Mouse (Mus musculus) limb, embryonic 14.5 days (tissue): ENCODE results near the gene Ykt6. TPM values are rescaled to one million over a fixed set of nuclear protein-coding genes. Genes with fewer than 3 reads are reported as not detected.
"Not testable (repeated sequence)": the region's sequence is repeated elsewhere in the genome, so short reads cannot be mapped to it uniquely, and the experiment has no call there.

Source experiments
- ATAC-seq: fragments of 200-750 bp; cut with Nextera tagmentation; 2 replicates; pipeline ENCODE4 v1.8.0; 2017; ENCODE audit warnings: low read depth, moderate number of reproducible peaks, moderate TSS enrichment; ENCODE audit not compliant: low FRiP score
- DNase-seq: peaks from one replicate; pipeline ENCODE4 v3.0.0-alpha.2; 2015; ENCODE audit warnings: low spot score
- H3K27ac ChIP-seq: fragments of 300-500 bp; sonication (generic); replicated peaks from 2 replicates; pipeline ENCODE4 v1.5.1; 2014; ENCODE audit warnings: low read depth, mild to moderate bottlenecking, low read length, moderate library complexity, mixed read lengths
- H3K27me3 ChIP-seq: fragments of 300-500 bp; sonication (generic); 2 replicates; pipeline ENCODE4 v1.6.1; 2014; ENCODE audit warnings: low read length, mixed read lengths; ENCODE audit not compliant: control insufficient read depth, insufficient read depth
- H3K36me3 ChIP-seq: fragments of 300-500 bp; sonication (generic); 2 replicates; pipeline ENCODE4 v1.6.1; 2014; ENCODE audit warnings: mild to moderate bottlenecking, low read length, moderate library complexity, mixed read lengths; ENCODE audit not compliant: control insufficient read depth, insufficient read depth
- H3K4me1 ChIP-seq: fragments of 300-500 bp; sonication (generic); 2 replicates; pipeline ENCODE4 v1.6.1; 2014; ENCODE audit warnings: antibody characterized with exemption, low read length, mixed read lengths; ENCODE audit not compliant: control insufficient read depth, insufficient read depth
- H3K4me2 ChIP-seq: fragments of 300-500 bp; sonication (generic); replicated peaks from 2 replicates; pipeline ENCODE4 v1.6.1; 2014; ENCODE audit warnings: low read depth, mild to moderate bottlenecking, low read length, moderate library complexity; ENCODE audit not compliant: severe bottlenecking
- H3K4me3 ChIP-seq: fragments of 300-500 bp; sonication (generic); replicated peaks from 2 replicates; pipeline ENCODE4 v1.5.1; 2014; ENCODE audit warnings: low read length
- H3K9ac ChIP-seq: fragments of 300-500 bp; sonication (generic); 2 replicates; pipeline ENCODE4 v1.6.1; 2014; ENCODE audit warnings: mild to moderate bottlenecking, low read depth, low read length, moderate library complexity; ENCODE audit not compliant: severe bottlenecking
- H3K9me3 ChIP-seq: fragments of 300-500 bp; sonication (generic); 2 replicates; pipeline ENCODE4 v1.6.1; 2016; ENCODE audit warnings: low read length; ENCODE audit not compliant: control insufficient read depth
- POLR2A ChIP-seq: fragments of 200-500 bp; IDR thresholded peaks from 2 replicates; pipeline ENCODE4 v1.8.0; 2012; ENCODE audit warnings: inconsistent platforms, mild to moderate bottlenecking, moderate library complexity, borderline replicate concordance; ENCODE audit not compliant: insufficient read depth, insufficient read length; ENCODE audit errors: extremely low read depth
- WGBS: fragments of 180-500 bp; shearing (Covaris S2); extraction: QIAGEN DNeasy Blood & Tissue Kit; methylation state at CpG from one replicate; pipeline ENCODE4 v1.1.7; 2014; 5-methylcytosine and 5-hydroxymethylcytosine counted together
- polyA plus RNA-seq, 2 experiments: library from polyadenylated mRNA; depleted of rRNA in 1 of 2; stranded (reverse) in 1 of 2; unstranded in 1 of 2; fragments of >200 nt; fragmentation: Nextera tagmentation in 1 of 2; extraction: Ambion mirVana in 1 of 2; gene quantifications; 2 replicates each; pipeline versions ENCODE4 v1.2.1 to v1.2.3; 2012 to 2014

The Ykt6 gene
- polyA plus RNA-seq, 2 experiments: 33.2 to 79.0 TPM

DNA sequence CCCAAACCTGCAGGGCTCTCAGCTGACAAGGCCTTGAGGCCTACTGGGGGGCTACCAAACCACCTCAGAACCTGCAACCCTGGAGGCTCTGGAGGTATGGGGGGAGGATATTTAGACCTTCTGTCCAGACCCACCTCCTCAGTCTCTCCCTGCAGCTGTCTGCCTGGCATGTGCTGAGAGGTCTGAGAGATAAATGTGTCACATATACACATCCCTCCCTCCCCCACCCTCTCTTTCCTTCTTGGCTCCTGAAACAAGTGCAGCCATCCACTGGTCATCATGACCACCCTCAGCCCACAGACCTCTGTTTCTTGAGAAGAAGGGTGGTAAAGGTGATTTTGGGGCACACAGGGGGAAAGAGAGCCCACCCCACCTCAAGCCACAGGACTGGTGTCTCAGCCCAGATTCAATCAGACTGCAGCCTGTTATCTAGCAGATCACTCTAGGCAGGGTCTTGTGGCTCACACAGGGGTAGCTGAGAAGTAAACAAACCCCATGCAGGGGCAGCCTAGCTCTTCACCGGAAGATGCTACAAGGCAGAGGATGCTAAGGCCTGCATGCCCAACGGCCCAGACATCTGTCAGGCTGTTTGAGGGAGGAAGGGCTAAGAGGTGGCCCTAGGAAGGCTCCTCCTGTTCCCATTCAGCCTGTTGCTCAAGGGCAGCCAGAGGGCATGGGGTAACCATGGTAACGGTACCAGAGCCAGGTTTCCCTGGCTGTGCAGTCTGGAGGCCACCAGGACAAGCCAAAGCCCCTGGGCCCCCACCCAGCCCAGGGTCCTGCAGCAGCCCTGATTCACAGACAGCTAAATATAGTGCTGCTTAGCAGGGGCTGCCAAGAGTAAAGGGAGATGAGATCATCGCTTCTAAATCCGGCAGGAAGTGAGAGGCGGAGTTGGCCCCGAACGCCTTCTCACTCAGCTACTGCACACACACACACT lies 44.6 kb downstream of the Ykt6 start:
- H3K27ac ChIP-seq: peak overlapping the region; percentile 70
- no peak for TF ChIP-seq POLR2A
- H3K9me3 ChIP-seq: no peaks in the 10 kb centered on the region
- H3K27me3 ChIP-seq: peaks cover 4% of the 10 kb centered on the region
- H3K9ac ChIP-seq: no peak overlapping the region
- 13% methylated on average over 8 of the region's 8 CpGs for WGBS
- H3K4me3 ChIP-seq: no peak overlapping the region
- H3K4me2 ChIP-seq: peak overlapping the region; percentile 26; the same call in 1 of the 2 replicates
- DNase-seq: peak; percentile 90
- peaks cover 17% of the 10 kb centered on the region for H3K4me1 ChIP-seq
- no peaks in the 10 kb centered on the region for H3K36me3 ChIP-seq
- peak; percentile 88 for ATAC-seq

DNA sequence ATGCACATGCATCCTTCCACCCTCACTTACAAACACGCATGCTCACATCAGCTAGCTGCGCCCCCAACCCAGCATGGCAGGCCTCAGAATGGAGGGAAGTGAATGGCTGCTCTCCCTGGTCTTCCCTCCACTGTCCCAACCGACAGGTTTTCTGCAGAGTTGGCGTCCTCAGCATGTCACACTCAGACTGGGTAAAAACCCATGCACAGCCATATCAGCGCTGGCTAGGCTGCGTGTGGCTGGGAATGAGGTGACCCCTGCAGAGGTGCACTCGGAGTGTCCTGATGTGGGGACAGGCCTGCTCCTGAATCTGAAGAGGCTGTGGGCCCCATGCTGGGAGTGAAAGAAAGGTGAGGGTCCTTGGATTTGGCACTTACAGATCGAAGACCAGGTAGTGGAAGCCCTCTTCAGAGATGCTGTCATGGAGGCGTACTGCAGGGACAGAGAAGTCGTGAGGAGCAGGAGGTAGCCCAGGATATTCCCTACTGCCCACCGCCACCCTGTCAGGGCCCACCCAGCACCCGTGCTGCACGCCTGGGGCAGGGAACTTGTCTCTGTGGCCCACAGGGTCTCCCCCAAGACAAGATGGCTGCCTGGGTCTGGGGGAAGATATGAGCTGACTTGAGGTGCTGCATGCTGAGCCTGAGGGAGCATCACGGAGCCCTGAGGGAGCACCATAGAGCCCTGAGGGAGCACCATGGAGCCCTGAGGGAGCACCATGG lies 45.6 kb downstream of the Ykt6 start:
- 0 out of 2 replicates have a peak overlapping the region, but pooled peaks have one; percentile 13 for H3K4me2 ChIP-seq
- no peak overlapping the region for H3K4me3 ChIP-seq
- peak overlapping the region; percentile 46 for H3K27ac ChIP-seq
- peaks cover 17% of the 10 kb centered on the region for H3K4me1 ChIP-seq
- no peak for TF ChIP-seq POLR2A
- H3K9me3 ChIP-seq: no peaks in the 10 kb centered on the region
- H3K9ac ChIP-seq: no peak overlapping the region
- 78% methylated on average over 14 of the region's 14 CpGs for WGBS
- ATAC-seq: no peak
- H3K36me3 ChIP-seq: no peaks in the 10 kb centered on the region
- DNase-seq: no peak
- H3K27me3 ChIP-seq: peaks cover 4% of the 10 kb centered on the region

DNA sequence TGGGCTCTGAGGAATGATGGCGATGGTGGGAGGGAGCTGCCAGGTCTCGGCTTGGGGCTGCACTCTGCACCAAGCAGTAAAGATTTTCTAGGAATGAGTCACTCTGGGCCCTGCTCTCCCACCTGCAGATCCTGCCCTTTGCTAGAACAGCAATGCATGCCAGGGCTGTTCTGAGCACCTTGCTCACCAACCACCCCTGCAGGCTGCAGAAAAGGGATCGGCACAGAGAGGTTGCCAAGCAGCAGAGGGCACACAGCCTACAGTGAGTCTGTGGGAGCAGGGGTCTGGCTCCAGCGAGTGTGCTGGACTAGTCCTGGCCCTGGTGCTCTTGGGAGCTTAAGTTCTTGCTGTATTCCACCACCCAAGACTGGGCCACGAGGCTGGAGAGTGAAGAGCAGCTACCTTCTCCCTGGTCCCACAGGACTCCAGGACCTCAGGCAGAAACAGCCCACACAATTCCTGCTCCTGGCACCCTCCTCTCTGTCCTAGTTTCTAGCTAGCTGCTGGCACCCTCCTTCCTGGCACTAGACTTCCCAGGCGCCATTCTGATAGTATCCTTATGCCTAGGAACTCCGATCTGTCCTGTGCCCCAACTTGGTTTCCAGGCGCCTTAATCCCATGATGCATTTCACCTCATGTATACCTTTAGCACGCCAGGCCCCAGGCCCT lies 46.6 kb downstream of the Ykt6 start:
- Histone ChIP-seq H3K4me1 (peaks cover 17% of the 10 kb centered on the region), H3K36me3 (no peaks in the 10 kb centered on the region), H3K4me3 (no peak overlapping the region), H3K9me3 (no peaks in the 10 kb centered on the region), H3K27ac (no peak overlapping the region), H3K27me3 (peaks cover 4% of the 10 kb centered on the region), H3K4me2 (no peak overlapping the region), H3K9ac (no peak overlapping the region)
- no peak for DNase-seq
- no peak for TF ChIP-seq POLR2A
- ATAC-seq: no peak
- WGBS: 71% methylated on average over 9 of the region's 9 CpGs

DNA sequence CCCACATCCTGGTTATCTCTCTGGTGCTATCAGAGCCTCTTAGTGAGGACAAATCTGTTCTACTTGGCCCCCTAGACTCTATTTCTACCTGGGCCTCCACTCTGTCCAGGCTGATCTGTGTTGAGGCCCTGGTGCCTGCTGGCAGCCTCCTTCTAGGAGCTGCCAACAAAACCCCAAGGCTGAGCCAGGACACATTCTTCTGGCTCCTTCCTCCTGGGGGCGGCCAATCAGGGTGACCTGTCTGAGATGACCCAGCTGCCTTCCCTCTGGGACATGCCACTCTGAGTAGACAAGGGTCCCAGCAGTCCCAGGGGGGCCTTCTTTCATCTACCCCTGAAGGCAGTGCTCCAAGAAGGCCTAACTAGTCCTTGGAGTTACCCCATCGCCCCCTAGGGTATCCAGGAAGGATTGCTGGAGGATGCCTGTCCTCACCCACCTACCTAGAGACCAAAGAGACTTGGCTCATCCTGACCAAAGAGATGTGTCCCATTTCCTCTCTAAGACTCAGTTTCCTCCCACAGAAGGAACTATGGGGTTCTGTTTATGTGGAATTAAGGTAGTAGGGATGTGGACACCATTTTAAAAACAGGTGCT lies 47.6 kb downstream of the Ykt6 start:
- H3K36me3 ChIP-seq: no peaks in the 10 kb centered on the region
- 21% methylated on average over 2 of the region's 2 CpGs for WGBS
- peaks cover 4% of the 10 kb centered on the region for H3K27me3 ChIP-seq
- no peak overlapping the region for H3K27ac ChIP-seq
- peaks cover 17% of the 10 kb centered on the region for H3K4me1 ChIP-seq
- H3K9me3 ChIP-seq: no peaks in the 10 kb centered on the region
- no peak overlapping the region for H3K4me2 ChIP-seq
- no peak for DNase-seq
- TF ChIP-seq POLR2A: no peak
- H3K9ac ChIP-seq: no peak overlapping the region
- no peak overlapping the region for H3K4me3 ChIP-seq
- ATAC-seq: no peak

DNA sequence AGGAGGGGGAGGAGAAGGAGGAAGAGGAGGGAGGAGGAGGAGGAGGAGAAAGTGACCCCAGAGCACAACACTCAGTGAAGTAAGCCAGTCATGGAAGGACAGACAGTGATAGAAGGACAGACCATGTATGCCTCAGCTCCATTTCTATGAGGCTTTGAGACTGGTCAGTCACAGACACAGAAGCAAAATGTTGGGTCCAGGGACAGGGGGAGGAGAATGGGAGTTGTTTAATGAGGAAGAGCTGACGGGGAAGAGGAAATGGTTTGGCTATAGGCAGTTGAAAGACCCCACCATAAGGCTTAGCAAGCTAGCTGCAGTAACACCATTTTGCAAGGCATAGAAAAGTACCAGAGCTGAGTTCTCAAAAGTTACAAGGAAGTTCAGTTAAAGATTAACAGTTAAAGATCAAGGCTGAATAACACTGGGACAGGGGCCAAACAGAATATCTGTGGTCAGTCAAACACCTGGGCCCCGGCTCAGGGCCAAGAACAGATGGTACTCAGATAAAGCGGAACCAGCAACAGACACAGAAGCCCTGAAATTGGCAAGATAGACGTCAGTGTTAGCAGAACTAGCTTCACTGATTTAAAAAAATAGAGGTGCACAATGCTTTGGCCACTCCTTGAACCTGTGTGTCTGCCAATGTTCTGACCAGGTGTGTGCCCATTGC lies 50.0 kb downstream of the Ykt6 start:
- DNase-seq, H3K27me3 ChIP-seq, H3K4me3 ChIP-seq, H3K4me2 ChIP-seq, H3K9me3 ChIP-seq, H3K9ac ChIP-seq, ATAC-seq, H3K36me3 ChIP-seq, H3K27ac ChIP-seq: not testable (repeated sequence)
- H3K4me1 ChIP-seq: peaks cover 10% of the 10 kb centered on the region
- 9% methylated on average over 1 of the region's 4 CpGs for WGBS

DNA sequence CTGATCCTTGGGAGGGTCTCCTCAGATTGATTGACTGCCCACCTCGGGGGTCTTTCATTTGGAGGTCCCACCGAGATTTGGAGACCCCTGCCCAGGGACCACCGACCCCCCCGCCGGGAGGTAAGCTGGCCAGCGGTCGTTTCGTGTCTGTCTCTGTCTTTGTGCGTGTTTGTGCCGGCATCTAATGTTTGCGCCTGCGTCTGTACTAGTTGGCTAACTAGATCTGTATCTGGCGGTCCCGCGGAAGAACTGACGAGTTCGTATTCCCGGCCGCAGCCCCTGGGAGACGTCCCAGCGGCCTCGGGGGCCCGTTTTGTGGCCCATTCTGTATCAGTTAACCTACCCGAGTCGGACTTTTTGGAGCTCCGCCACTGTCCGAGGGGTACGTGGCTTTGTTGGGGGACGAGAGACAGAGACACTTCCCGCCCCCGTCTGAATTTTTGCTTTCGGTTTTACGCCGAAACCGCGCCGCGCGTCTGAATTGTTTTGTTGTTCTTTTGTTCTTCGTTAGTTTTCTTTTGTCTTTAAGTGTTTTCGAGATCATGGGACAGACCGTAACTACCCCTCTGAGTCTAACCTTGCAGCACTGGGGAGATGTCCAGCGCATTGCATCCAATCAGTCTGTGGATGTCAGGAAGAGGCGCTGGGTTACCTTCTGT lies 51.0 kb downstream of the Ykt6 start:
- ATAC-seq, H3K36me3 ChIP-seq: not testable (repeated sequence)
- WGBS: 5% methylated on average over 28 of the region's 44 CpGs

More for the DNA sequence above, 51.0 kb downstream of the Ykt6 start:
- not testable (repeated sequence) for H3K9me3 ChIP-seq, H3K27ac ChIP-seq, DNase-seq, H3K4me1 ChIP-seq, H3K27me3 ChIP-seq
- Histone ChIP-seq H3K9ac (0 out of 2 replicates have a peak overlapping the region, but pooled peaks have one; percentile 31), H3K4me3 (peak overlapping the region; percentile 35), H3K4me2 (peak overlapping the region; percentile 50)
